Mouse (Mus musculus) Patski (cell line): ENCODE data around the gene Edil3. TPM values are rescaled to one million over a fixed set of nuclear protein-coding genes. Genes with fewer than 3 reads are reported as not detected.

Source experiments
- ATAC-seq: fragments of 100-300 bp; one replicate; pipeline ENCODE4 v1.8.0; 2021
- CTCF ChIA-PET: fragments of 350-600 bp; sonication (Branson Sonifier 250); formaldehyde crosslinking; loops from one replicate; lab custom pipeline; 2022; ENCODE audit warnings: inconsistent platforms; lab: Charles Lee
- POLR2A ChIA-PET: fragments of 350-600 bp; sonication (Branson Sonifier 250); formaldehyde crosslinking; loops from one replicate; lab custom pipeline; 2022; ENCODE audit warnings: antibody characterized with exemption, inconsistent platforms; lab: Charles Lee
- DNase-seq: peaks from one replicate; pipeline ENCODE4 v3.0.0-alpha.2; 2011; ENCODE audit warnings: low read depth, low spot score
- H3K27me3 ChIP-seq: fragments of 371-371 bp; one replicate; pipeline ENCODE4 v1.5.1; 2021
- CTCF ChIP-seq: fragments of 100-300 bp; IDR thresholded peaks from one replicate; pipeline ENCODE4 v1.5.1; 2021
- in situ Hi-C: fragments of 300-500 bp; cut with MboI; formaldehyde crosslinking; loops from 3 replicates; pipeline ENCODE4 v1.11.1; 2018; ENCODE audit warnings: low pct_unique_long_range_greater_than_20kb, mixed read lengths
- polyA plus RNA-seq: library from polyadenylated mRNA; unstranded; gene quantifications from one replicate; pipeline ENCODE4 v1.2.3, GENCODE M21; 2021

Edil3 gene
- polyA plus RNA-seq, 1 experiment from 2014 or later: not detected

- H3K27me3 ChIP-seq: no peaks in the 10 kb centered on the region
- no peak for ATAC-seq
- ChIA-PET POLR2A (no interaction called here), CTCF (no interaction called here)
- DNase-seq: no peak
- in situ Hi-C loops: no loop called here
- no peak for TF ChIP-seq CTCF
These were observed 301.4 kb downstream of the Edil3 start for GRCm38 (mm10) chr13:89122511-89123253.

GRCm38 (mm10) chr13:89123396-89123795 lies 302.1 kb downstream of the Edil3 start:
- ChIA-PET CTCF (no interaction called here), POLR2A (no interaction called here)
- no peak for TF ChIP-seq CTCF
- DNase-seq (no peak), ATAC-seq (no peak)
- in situ Hi-C loops: no loop called here
- no peaks in the 10 kb centered on the region for H3K27me3 ChIP-seq

GRCm38 (mm10) chr13:89146056-89146547 lies 324.8 kb downstream of the Edil3 start:
- no peak for ATAC-seq
- ChIA-PET CTCF (no interaction called here), POLR2A (no interaction called here)
- TF ChIP-seq CTCF: no peak
- H3K27me3 ChIP-seq: no peaks in the 10 kb centered on the region
- in situ Hi-C loops: no loop called here
- DNase-seq: no peak

GRCm38 (mm10) chr13:89151878-89152277 lies 330.6 kb downstream of the Edil3 start:
- ChIA-PET POLR2A (no interaction called here), CTCF (no interaction called here)
- no peak for ATAC-seq
- in situ Hi-C loops: no loop called here
- TF ChIP-seq CTCF: no peak
- H3K27me3 ChIP-seq: no peaks in the 10 kb centered on the region
- no peak for DNase-seq

- ATAC-seq (no peak), DNase-seq (no peak)
- in situ Hi-C loops: no loop called here
- POLR2A ChIA-PET: no interaction called here
- CTCF ChIA-PET: no interaction called here
- H3K27me3 ChIP-seq: no peaks in the 10 kb centered on the region
- no peak for TF ChIP-seq CTCF
These were observed 346.7 kb downstream of the Edil3 start for GRCm38 (mm10) chr13:89167960-89168359.

- TF ChIP-seq CTCF: no peak
- ATAC-seq (no peak), DNase-seq (no peak)
- in situ Hi-C loops: no loop called here
- H3K27me3 ChIP-seq: no peaks in the 10 kb centered on the region
- POLR2A ChIA-PET: no interaction called here
- CTCF ChIA-PET: no interaction called here
These were observed 348.8 kb downstream of the Edil3 start for GRCm38 (mm10) chr13:89170040-89170439.

- ChIA-PET POLR2A (no interaction called here), CTCF (no interaction called here)
- no peaks in the 10 kb centered on the region for H3K27me3 ChIP-seq
- no peak for DNase-seq
- TF ChIP-seq CTCF: no peak
- no peak for ATAC-seq
- in situ Hi-C loops: no loop called here
These were observed 353.9 kb downstream of the Edil3 start for GRCm38 (mm10) chr13:89175154-89175553.

- ChIA-PET POLR2A (no interaction called here), CTCF (no interaction called here)
- H3K27me3 ChIP-seq: no peaks in the 10 kb centered on the region
- in situ Hi-C loops: no loop called here
- ATAC-seq (no peak), DNase-seq (no peak)
- no peak for TF ChIP-seq CTCF
These were observed 367.8 kb downstream of the Edil3 start for GRCm38 (mm10) chr13:89189051-89189450.

- CTCF ChIA-PET: no interaction called here
- DNase-seq (no peak), ATAC-seq (no peak)
- H3K27me3 ChIP-seq: peaks cover 6% of the 10 kb centered on the region
- no peak for TF ChIP-seq CTCF
- POLR2A ChIA-PET: no interaction called here
- in situ Hi-C loops: no loop called here
These were observed 375.7 kb downstream of the Edil3 start for GRCm38 (mm10) chr13:89197019-89197418.

- CTCF ChIA-PET: no interaction called here
- no peak for TF ChIP-seq CTCF
- DNase-seq (no peak), ATAC-seq (no peak)
- POLR2A ChIA-PET: no interaction called here
- in situ Hi-C loops: no loop called here
- peaks cover 6% of the 10 kb centered on the region for H3K27me3 ChIP-seq
These were observed 378.0 kb downstream of the Edil3 start for GRCm38 (mm10) chr13:89199275-89199674.

- H3K27me3 ChIP-seq: peaks cover 8% of the 10 kb centered on the region
- no peak for TF ChIP-seq CTCF
- POLR2A ChIA-PET: interaction anchor here (0.6 kb wide), 1 partner anchor 1609 kb away, joined by 5 read pairs; no protein-coding TSS in a partner anchor
- no peak for ATAC-seq
- CTCF ChIA-PET: no interaction called here
- no peak for DNase-seq
- in situ Hi-C loops: no loop called here
These were observed 416.8 kb downstream of the Edil3 start for GRCm38 (mm10) chr13:89238104-89238503.
